Mouse (Mus musculus) T-helper 17 cell (primary cell): ENCODE data around the gene Cd48.
"Not testable (repeated sequence)": the region's sequence is repeated elsewhere in the genome, so short reads cannot be mapped to it uniquely, and the experiment has no call there.

Experiments used
- in situ Hi-C, 2 experiments: fragments of 300-600 bp; cut with MboI, MseI; formaldehyde crosslinking; loops; 1 replicate in 1 of 2; 2 replicates in 1 of 2; pipeline ENCODE4 v1.15.1; 2025; ENCODE audit warnings: high pct_unique_total_duplicates in 2 of 2

The Cd48 gene

GRCm38 (mm10) chr1:171681531-171682299 is at the start of gene Cd48:
TSS of gene Cd48 (plus strand) at chr1:171682009.
- in situ Hi-C loops = no loop called here

- in situ Hi-C loops = no loop called here
These were observed 46.1 kb upstream of the Cd48 start for GRCm38 (mm10) chr1:171635696-171636095.

GRCm38 (mm10) chr1:171637101-171637500 is 44.7 kb upstream of the Cd48 start:
- in situ Hi-C loops = no loop called here

GRCm38 (mm10) chr1:171638686-171639085 is 43.1 kb upstream of the Cd48 start:
- in situ Hi-C loops = no loop called here

GRCm38 (mm10) chr1:171640796-171641195 is 41.0 kb upstream of the Cd48 start:
- in situ Hi-C loops = no loop called here

- in situ Hi-C loops = no loop called here
These were observed 38.2 kb upstream of the Cd48 start for GRCm38 (mm10) chr1:171643612-171644011.

- in situ Hi-C loops = no loop called here
These were observed 35.3 kb upstream of the Cd48 start for GRCm38 (mm10) chr1:171646429-171646940.

- in situ Hi-C loops = no loop called here
These were observed 34.1 kb upstream of the Cd48 start for GRCm38 (mm10) chr1:171647716-171648115.

GRCm38 (mm10) chr1:171648840-171649239 is 33.0 kb upstream of the Cd48 start:
- in situ Hi-C loops = no loop called here

GRCm38 (mm10) chr1:171652734-171653133 is 29.1 kb upstream of the Cd48 start, which contains the start of gene Slamf7:
TSS of gene Slamf7 (minus strand) at chr1:171653035.
- in situ Hi-C loops = no loop called here

- in situ Hi-C loops = loop anchor here in 1 of 2 experiments (5.0 kb wide), 1 partner anchor 39 kb away; no protein-coding TSS in a partner anchor
These were observed 23.2 kb upstream of the Cd48 start for GRCm38 (mm10) chr1:171658561-171658991.

GRCm38 (mm10) chr1:171660423-171660822 is 21.4 kb upstream of the Cd48 start:
- in situ Hi-C loops = no loop called here

- in situ Hi-C loops = no loop called here
These were observed 20.3 kb upstream of the Cd48 start for GRCm38 (mm10) chr1:171661482-171661881.

- in situ Hi-C loops = no loop called here
These were observed 18.1 kb upstream of the Cd48 start for GRCm38 (mm10) chr1:171663757-171664156.

GRCm38 (mm10) chr1:171666350-171666749 is 15.5 kb upstream of the Cd48 start:
- in situ Hi-C loops = no loop called here

GRCm38 (mm10) chr1:171667160-171667559 is 14.6 kb upstream of the Cd48 start:
- in situ Hi-C loops = no loop called here

- in situ Hi-C loops = not testable (repeated sequence)
These were observed 9.4 kb upstream of the Cd48 start for GRCm38 (mm10) chr1:171672451-171672850.

- in situ Hi-C loops = no loop called here
These were observed 8.8 kb upstream of the Cd48 start for GRCm38 (mm10) chr1:171672854-171673475.

GRCm38 (mm10) chr1:171674467-171674866 is 7.3 kb upstream of the Cd48 start:
- in situ Hi-C loops = no loop called here

GRCm38 (mm10) chr1:171677721-171678120 is 4.1 kb upstream of the Cd48 start:
- in situ Hi-C loops = no loop called here

- in situ Hi-C loops = no loop called here
These were observed 800 bp upstream of the Cd48 start for GRCm38 (mm10) chr1:171681009-171681408.

- in situ Hi-C loops = no loop called here
These were observed 3.1 kb downstream of the Cd48 start for GRCm38 (mm10) chr1:171684923-171685322.

GRCm38 (mm10) chr1:171687320-171687719 is 5.5 kb downstream of the Cd48 start:
- in situ Hi-C loops = no loop called here
